Mouse (Mus musculus) liver, postnatal 0 days (tissue): ENCODE results near the gene Ppm1h. TPM values are rescaled to one million over a fixed set of nuclear protein-coding genes. Genes with fewer than 3 reads are reported as not detected.
A peak's percentile ranks its signal among the peaks of the same experiment; 100 is the strongest.
"Not testable (repeated sequence)": the region's sequence is repeated elsewhere in the genome, so short reads cannot be mapped to it uniquely, and the experiment has no call there.

Experiments used
- ATAC-seq: fragments of 200-750 bp; cut with Nextera tagmentation; 2 replicates; pipeline ENCODE4 v1.8.0; 2017; ENCODE audit warnings: mild to moderate bottlenecking, moderate library complexity
- DNase-seq: peaks from one replicate; pipeline ENCODE4 v3.0.0-alpha.2; 2016
- H3K27ac ChIP-seq: fragments of 300-500 bp; sonication (generic); 2 replicates; pipeline ENCODE4 v1.5.1; 2014; ENCODE audit warnings: antibody characterized with exemption, moderate library complexity, mild to moderate bottlenecking, low read depth
- H3K27me3 ChIP-seq: fragments of 300-500 bp; sonication (generic); 2 replicates; pipeline ENCODE4 v1.6.1; 2014; ENCODE audit warnings: low read length, control low read depth, mixed read lengths; ENCODE audit not compliant: insufficient read depth
- H3K36me3 ChIP-seq: fragments of 300-500 bp; sonication (generic); replicated peaks from 2 replicates; pipeline ENCODE4 v1.6.1; 2014; ENCODE audit warnings: mild to moderate bottlenecking, control low read depth, low read length, moderate library complexity, mixed read lengths; ENCODE audit not compliant: insufficient read depth
- H3K4me1 ChIP-seq: fragments of 300-500 bp; sonication (generic); 2 replicates; pipeline ENCODE4 v1.6.1; 2014; ENCODE audit warnings: antibody characterized with exemption, mild to moderate bottlenecking, control low read depth; ENCODE audit not compliant: insufficient read depth
- H3K4me2 ChIP-seq: fragments of 300-500 bp; sonication (generic); 2 replicates; pipeline ENCODE4 v1.6.1; 2014; ENCODE audit warnings: low read depth, mild to moderate bottlenecking, low read length, moderate library complexity, mixed read lengths
- H3K4me3 ChIP-seq: fragments of 300-500 bp; sonication (generic); 2 replicates; pipeline ENCODE4 v1.5.1; 2014; ENCODE audit warnings: low read depth, low read length
- H3K9ac ChIP-seq: fragments of 300-500 bp; sonication (generic); replicated peaks from 2 replicates; pipeline ENCODE4 v1.6.1; 2014; ENCODE audit warnings: mild to moderate bottlenecking, moderate library complexity
- H3K9me3 ChIP-seq: fragments of 300-500 bp; sonication (generic); 2 replicates; pipeline ENCODE4 v1.6.1; 2016; ENCODE audit warnings: mild to moderate bottlenecking, control low read depth, low read length, mixed read lengths
- CTCF ChIP-seq: sonication (generic); IDR thresholded peaks from 2 replicates; pipeline ENCODE4 v1.5.1; 2016; ENCODE audit warnings: antibody characterized with exemption, low read depth
- EP300 ChIP-seq: IDR thresholded peaks from 2 replicates; pipeline ENCODE4 v1.6.1; 2016; ENCODE audit warnings: antibody characterized with exemption, low read depth, mild to moderate bottlenecking
- WGBS: fragments of 180-500 bp; shearing (Covaris S2); extraction: QIAGEN DNeasy Blood & Tissue Kit; methylation state at CpG from one replicate; pipeline ENCODE4 v1.1.7; 2014; ENCODE audit not compliant: insufficient replicate concordance; 5-methylcytosine and 5-hydroxymethylcytosine counted together
- polyA plus RNA-seq: library from polyadenylated mRNA; unstranded; fragments of >200 nt; fragmentation: Nextera tagmentation; extraction: Ambion mirVana; gene quantifications from 2 replicates; pipeline ENCODE4 v1.2.1, GENCODE M21; 2015

Gene Ppm1h
- polyA plus RNA-seq, 1 experiment from 2014 or later: 3.9 TPM

GRCm38 (mm10) chr10:122960738-122961137, 282.2 kb downstream of the Ppm1h start:
- H3K4me2 ChIP-seq: no peak overlapping the region
- 70% methylated on average over 16 of the region's 16 CpGs for WGBS
- ATAC-seq: no peak

GRCm38 (mm10) chr10:122961494-122961893, 282.9 kb downstream of the Ppm1h start:
- no peak for TF ChIP-seq EP300
- TF ChIP-seq CTCF: no peak

More at GRCm38 (mm10) chr10:122960738-122961137, 282.2 kb downstream of the Ppm1h start:
- no peaks in the 10 kb centered on the region for H3K36me3 ChIP-seq
- H3K9me3 ChIP-seq: no peaks in the 10 kb centered on the region
- no peaks in the 10 kb centered on the region; the same call in 1 of the 2 replicates for H3K4me1 ChIP-seq
- peaks cover 10% of the 10 kb centered on the region; the same call in 1 of the 2 replicates for H3K27me3 ChIP-seq
- TF ChIP-seq CTCF (no peak), EP300 (no peak)
- no peak overlapping the region for H3K4me3 ChIP-seq
- no peak for DNase-seq
- no peak overlapping the region for H3K27ac ChIP-seq
- no peak overlapping the region for H3K9ac ChIP-seq

DNA sequence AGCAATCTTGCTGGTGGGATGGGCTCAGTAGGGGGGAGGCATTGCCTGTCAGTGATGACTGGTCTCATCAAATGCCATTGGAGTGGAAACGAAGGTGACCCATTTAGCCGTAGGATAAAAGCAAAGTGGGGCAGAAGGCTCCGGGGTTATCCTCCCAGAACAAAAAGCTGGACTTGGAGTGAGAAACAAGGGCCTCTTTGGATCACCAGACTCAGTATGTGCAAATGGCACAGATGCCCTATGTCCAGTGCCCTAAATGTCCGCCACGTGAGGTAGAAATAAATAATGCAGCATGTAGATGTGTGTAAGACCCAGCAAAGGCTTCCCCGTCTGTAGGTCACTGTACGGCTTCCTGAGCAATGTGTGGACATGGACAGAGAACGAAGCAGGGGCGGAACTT, 284.1 kb downstream of the Ppm1h start:
- TF ChIP-seq EP300 (no peak), CTCF (no peak)
- Histone ChIP-seq H3K36me3 (no peaks in the 10 kb centered on the region), H3K27ac (no peak overlapping the region), H3K27me3 (peaks cover 10% of the 10 kb centered on the region; the same call in 1 of the 2 replicates), H3K9ac (no peak overlapping the region), H3K4me2 (no peak overlapping the region), H3K4me1 (no peaks in the 10 kb centered on the region; the same call in 1 of the 2 replicates), H3K9me3 (no peaks in the 10 kb centered on the region), H3K4me3 (no peak overlapping the region)
- 66% methylated on average over 9 of the region's 9 CpGs for WGBS
- ATAC-seq (no peak), DNase-seq (no peak)

More at GRCm38 (mm10) chr10:122961494-122961893, 282.9 kb downstream of the Ppm1h start:
- no peak overlapping the region for H3K27ac ChIP-seq
- DNase-seq (no peak), ATAC-seq (no peak)
- no peak overlapping the region for H3K4me3 ChIP-seq
- H3K36me3 ChIP-seq: no peaks in the 10 kb centered on the region
- no peaks in the 10 kb centered on the region; the same call in 1 of the 2 replicates for H3K4me1 ChIP-seq
- no peaks in the 10 kb centered on the region for H3K9me3 ChIP-seq
- H3K9ac ChIP-seq: no peak overlapping the region
- H3K4me2 ChIP-seq: no peak overlapping the region
- H3K27me3 ChIP-seq: peaks cover 10% of the 10 kb centered on the region; the same call in 1 of the 2 replicates
- 69% methylated on average over 9 of the region's 9 CpGs for WGBS

GRCm38 (mm10) chr10:122963463-122964240, 285.1 kb downstream of the Ppm1h start:
- H3K36me3 ChIP-seq: no peaks in the 10 kb centered on the region
- peak overlapping the region; percentile 38 for H3K4me2 ChIP-seq
- DNase-seq: no peak
- 13% methylated on average over 21 of the region's 21 CpGs for WGBS
- no peak overlapping the region for H3K4me3 ChIP-seq
- no peaks in the 10 kb centered on the region; the same call in 1 of the 2 replicates for H3K4me1 ChIP-seq
- peaks cover 10% of the 10 kb centered on the region; the same call in 1 of the 2 replicates for H3K27me3 ChIP-seq
- H3K9ac ChIP-seq: no peak overlapping the region
- TF ChIP-seq CTCF (no peak), EP300 (no peak)
- no peaks in the 10 kb centered on the region for H3K9me3 ChIP-seq
- no peak for ATAC-seq
- no peak overlapping the region for H3K27ac ChIP-seq

DNA sequence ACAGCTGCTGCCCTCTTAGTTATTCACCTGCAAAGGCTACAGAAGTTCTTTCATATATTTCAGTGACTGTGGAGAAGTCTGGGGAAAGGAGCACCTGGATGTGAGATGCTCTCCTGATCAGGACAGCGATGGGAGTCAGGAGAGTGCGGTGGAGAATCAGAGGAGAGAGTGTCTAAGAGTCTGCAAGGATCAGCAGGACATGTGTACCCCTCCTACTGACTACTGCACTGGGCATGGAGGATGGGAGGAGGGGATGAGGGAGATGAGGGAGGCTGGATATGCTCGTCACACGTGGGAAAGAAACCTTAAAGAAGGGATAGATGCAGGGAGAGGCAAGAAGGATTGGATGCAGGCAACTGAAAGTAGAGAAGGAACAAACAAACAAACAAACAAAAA, 285.7 kb downstream of the Ppm1h start:
- Histone ChIP-seq H3K27ac (no peak overlapping the region), H3K27me3 (peaks cover 10% of the 10 kb centered on the region; the same call in 1 of the 2 replicates), H3K9ac (no peak overlapping the region), H3K4me1 (no peaks in the 10 kb centered on the region; the same call in 1 of the 2 replicates), H3K4me2 (no peak overlapping the region), H3K9me3 (no peaks in the 10 kb centered on the region), H3K36me3 (no peaks in the 10 kb centered on the region), H3K4me3 (no peak overlapping the region)
- no peak for ATAC-seq
- WGBS: 43% methylated on average over 4 of the region's 4 CpGs
- DNase-seq: no peak
- TF ChIP-seq EP300 (no peak), CTCF (no peak)

DNA sequence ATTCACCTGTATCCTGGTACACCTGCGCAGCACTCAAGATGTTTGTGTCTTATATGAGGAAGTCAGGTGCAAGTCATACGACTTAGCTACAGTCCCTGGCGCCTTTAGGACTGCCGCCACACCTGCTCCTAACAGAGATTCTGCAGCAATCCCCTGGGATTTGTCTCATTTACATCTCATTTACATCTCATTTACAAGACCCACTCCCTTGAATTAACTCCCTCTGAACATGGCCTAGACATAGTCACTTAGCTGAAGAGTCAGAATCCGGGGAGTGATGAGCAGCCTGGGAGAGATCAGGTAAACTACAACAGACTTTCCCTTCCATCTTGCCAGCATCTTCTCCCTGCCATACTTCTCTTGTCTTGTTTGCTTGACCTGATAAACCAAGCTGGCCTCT, 287.1 kb downstream of the Ppm1h start:
- not testable (repeated sequence) for ATAC-seq, H3K9ac ChIP-seq
- WGBS: 93% methylated on average over 4 of the region's 5 CpGs

More for the DNA sequence above, 287.1 kb downstream of the Ppm1h start:
- H3K36me3 ChIP-seq, H3K4me3 ChIP-seq, H3K27ac ChIP-seq, H3K4me2 ChIP-seq, H3K4me1 ChIP-seq, DNase-seq, H3K9me3 ChIP-seq: not testable (repeated sequence)
- peaks cover 10% of the 10 kb centered on the region; the same call in 1 of the 2 replicates for H3K27me3 ChIP-seq
